ENCODE assay signal across 8 mouse cellular contexts in the genomic region with DNA sequence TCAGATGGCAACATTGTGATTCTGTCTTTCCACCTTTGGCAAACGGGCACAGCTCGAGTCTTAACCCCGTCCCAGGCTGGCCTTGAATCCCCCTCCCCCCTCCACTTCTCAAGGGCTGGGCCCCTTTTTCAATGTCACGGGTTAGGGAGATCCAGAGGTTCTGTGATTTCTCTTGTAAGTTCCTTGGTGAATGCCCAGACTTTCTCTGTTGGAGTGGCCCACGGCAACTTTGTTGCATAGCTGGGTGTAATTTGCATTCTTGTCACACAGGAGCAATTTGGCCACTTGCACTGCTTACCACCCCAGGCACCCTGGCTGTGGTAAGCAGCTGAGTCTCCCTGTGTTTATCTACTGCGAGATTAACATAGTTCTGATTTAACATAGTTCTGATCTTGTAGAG. TPM values are rescaled to one million over a fixed set of nuclear protein-coding genes. Genes with fewer than 3 reads are reported as not detected.
DNase-seq lines count a peak whose midpoint lies in the region; ATAC-seq and TF ChIP-seq lines count a peak whose summit lies in the region.

No protein-coding gene starts in this region.

- 24% methylated on average over 6 of the region's 6 CpGs for WGBS in intestine, embryonic 16.5 days
- 7% methylated on average over 6 of the region's 6 CpGs for WGBS in midbrain, embryonic 13.5 days

- no peak overlapping the region; the same call in 1 of the 2 replicates for H3K4me3 ChIP-seq in intestine, embryonic 16.5 days (ENCODE audit: low read length)
- H3K4me3 ChIP-seq in midbrain, embryonic 13.5 days (replicated peaks): peak overlapping the region; percentile 16; the same call in 1 of the 2 replicates

- TF ChIP-seq POLR2A in brain, embryonic 14.5 days (IDR thresholded peaks at IDR 0.05; ENCODE audit: borderline replicate concordance, extremely low read depth, insufficient read depth, insufficient read length, poor library complexity, severe bottlenecking): no peak

- H3K4me1 ChIP-seq in intestine, embryonic 16.5 days (ENCODE audit: control insufficient read depth, insufficient read depth, low read length): peaks cover 15% of the 10 kb centered on the region
- H3K4me1 ChIP-seq in midbrain, embryonic 13.5 days (replicated peaks): peaks cover 33% of the 10 kb centered on the region

- no peak for ATAC-seq in intestine, embryonic 16.5 days
- ATAC-seq in midbrain, embryonic 13.5 days: no peak

- TF ChIP-seq CTCF in brain, embryonic 14.5 days (IDR thresholded peaks at IDR 0.05; ENCODE audit: borderline replicate concordance, extremely low read depth, insufficient read depth, insufficient read length): no peak

- H3K27ac ChIP-seq in intestine, embryonic 16.5 days (ENCODE audit: low read length): no peak overlapping the region
- no peak overlapping the region; the same call in 1 of the 2 replicates for H3K27ac ChIP-seq in midbrain, embryonic 13.5 days

- H3K27me3 ChIP-seq in intestine, embryonic 16.5 days (replicated peaks; ENCODE audit: control insufficient read depth, insufficient read depth, low read length): no peaks in the 10 kb centered on the region
- no peaks in the 10 kb centered on the region for H3K27me3 ChIP-seq in midbrain, embryonic 13.5 days

- no peak overlapping the region for H3K9ac ChIP-seq in intestine, embryonic 16.5 days (ENCODE audit: low read depth, low read length)
- H3K9ac ChIP-seq in midbrain, embryonic 13.5 days (replicated peaks): peak overlapping the region; percentile 57

- no peaks in the 10 kb centered on the region for H3K9me3 ChIP-seq in intestine, embryonic 16.5 days (ENCODE audit: control insufficient read depth, low read length)
- H3K9me3 ChIP-seq in midbrain, embryonic 13.5 days: no peaks in the 10 kb centered on the region

- no peaks in the 10 kb centered on the region for H3K36me3 ChIP-seq in intestine, embryonic 16.5 days (ENCODE audit: control insufficient read depth, insufficient read depth, low read length)
- no peaks in the 10 kb centered on the region for H3K36me3 ChIP-seq in midbrain, embryonic 13.5 days

- H3K4me2 ChIP-seq in intestine, embryonic 16.5 days (ENCODE audit: low read depth, low read length): peak overlapping the region; percentile 32
- H3K4me2 ChIP-seq in midbrain, embryonic 13.5 days (replicated peaks): peak overlapping the region; percentile 87

- peak; percentile 23 for DNase-seq in embryo, embryonic 11 days
- no peak for DNase-seq in embryo, embryonic 9.5 days (ENCODE audit: extremely low spot score)
- peak; percentile 73 for DNase-seq in brain, embryonic 14.5 days (ENCODE audit: low read depth)
- no peak for DNase-seq in T-cell, adult 2 months (ENCODE audit: low spot score)
- DNase-seq in spleen, postnatal 36 days (ENCODE audit: low spot score in 2 of 2): no peak
- no peak for DNase-seq in spleen, adult 18-20 months

RNA-seq across cellular contexts. Expression of a gene that starts 1.8 kb away (rescaled TPM):
- polyA plus RNA-seq in brain, embryonic 14.5 days (2012; rRNA removed): 32.1 and 37.0 TPM in 2 replicates
- 8.2 and 8.4 TPM in 2 replicates for polyA plus RNA-seq in intestine, embryonic 16.5 days (2015; fragmentation: Nextera tagmentation; extraction: Ambion mirVana)
- 10.4 and 12.5 TPM in 2 replicates for polyA plus RNA-seq in midbrain, embryonic 13.5 days (2015; fragmentation: Nextera tagmentation; extraction: Ambion mirVana)

RNA-seq across cellular contexts. Expression of a gene that starts 41.4 kb away (rescaled TPM):
- polyA plus RNA-seq in brain, embryonic 14.5 days (2012; rRNA removed): 0.07 and 0.19 TPM in 2 replicates
- 0.32 and 0.45 TPM in 2 replicates for polyA plus RNA-seq in intestine, embryonic 16.5 days (2015; fragmentation: Nextera tagmentation; extraction: Ambion mirVana)
- polyA plus RNA-seq in midbrain, embryonic 13.5 days (2015; fragmentation: Nextera tagmentation; extraction: Ambion mirVana): not detected in 2 replicates

Comparison
In these comparisons a context has a peak if more than half of its experiments do, and no peak if none do; other contexts are left out.
1. DNase-seq: peak in embryo, embryonic 11 days (single experiment) and brain, embryonic 14.5 days (single experiment); none in embryo, embryonic 9.5 days (single experiment), T-cell, adult 2 months (single experiment), spleen, postnatal 36 days (0 of 2) and spleen, adult 18-20 months (0 of 2).